Mouse (Mus musculus) liver, embryonic 14.5 days (tissue): ENCODE data around the gene Stxbp1. TPM values are rescaled to one million over a fixed set of nuclear protein-coding genes. Genes with fewer than 3 reads are reported as not detected.

Experiments used
- ATAC-seq: fragments of 200-750 bp; cut with Nextera tagmentation; 2 replicates; pipeline ENCODE4 v1.8.0; 2017; ENCODE audit warnings: moderate number of reproducible peaks, mild to moderate bottlenecking, moderate library complexity; ENCODE audit not compliant: insufficient read depth
- DNase-seq, 3 experiments: peaks; one replicate each; pipeline ENCODE4 v3.0.0-alpha.2; 2012 to 2013; ENCODE audit warnings: low read depth in 3 of 3, low spot score in 3 of 3
- H3K27ac ChIP-seq: fragments of 300-500 bp; sonication (generic); 2 replicates; pipeline ENCODE4 v1.5.1; 2014; ENCODE audit warnings: moderate library complexity, mild to moderate bottlenecking, control low read depth, inconsistent platforms
- H3K27me3 ChIP-seq: fragments of 300-500 bp; sonication (generic); 2 replicates; pipeline ENCODE4 v1.6.1; 2014; ENCODE audit warnings: mild to moderate bottlenecking, low read length, moderate library complexity; ENCODE audit not compliant: control insufficient read depth, insufficient read depth
- H3K36me3 ChIP-seq: fragments of 300-500 bp; sonication (generic); replicated peaks from 2 replicates; pipeline ENCODE4 v1.6.1; 2014; ENCODE audit warnings: low read depth; ENCODE audit not compliant: control insufficient read depth, insufficient read depth
- H3K4me1 ChIP-seq, 2 experiments: fragments of 200-500 bp in 1 of 2; fragments of 300-500 bp in 1 of 2; sonication (generic) in 1 of 2; replicated peaks; 2 replicates each; pipeline ENCODE4 v1.6.1; 2012 to 2014; ENCODE audit warnings: antibody characterized with exemption in 1 of 2, inconsistent platforms in 1 of 2, low read length in 1 of 2; ENCODE audit not compliant: control insufficient read depth in 2 of 2, insufficient read depth in 2 of 2
- H3K4me2 ChIP-seq: fragments of 300-500 bp; sonication (generic); 2 replicates; pipeline ENCODE4 v1.6.1; 2014; ENCODE audit warnings: low read depth, mild to moderate bottlenecking, control low read depth, moderate library complexity
- H3K4me3 ChIP-seq, 2 experiments: fragments of 200-500 bp in 1 of 2; fragments of 300-500 bp in 1 of 2; sonication (generic) in 1 of 2; 2 replicates each; pipeline ENCODE4 v1.5.1; 2012 to 2014; ENCODE audit warnings: low read depth in 2 of 2, low read length in 2 of 2, mild to moderate bottlenecking in 2 of 2, control low read depth in 1 of 2, inconsistent platforms in 1 of 2, moderate library complexity in 1 of 2; ENCODE audit not compliant: insufficient read depth in 1 of 2
- H3K9ac ChIP-seq: fragments of 300-500 bp; sonication (generic); replicated peaks from 2 replicates; pipeline ENCODE4 v1.6.1; 2014; ENCODE audit warnings: mild to moderate bottlenecking, control low read depth, moderate library complexity
- H3K9me3 ChIP-seq: fragments of 300-500 bp; sonication (generic); 2 replicates; pipeline ENCODE4 v1.6.1; 2016; ENCODE audit warnings: low read length, mixed read lengths; ENCODE audit not compliant: control insufficient read depth
- CTCF ChIP-seq: IDR thresholded peaks from 2 replicates; pipeline ENCODE4 v1.5.1; 2016; ENCODE audit warnings: antibody characterized with exemption, low read depth, control low read depth
- EP300 ChIP-seq: IDR thresholded peaks from 2 replicates; pipeline ENCODE4 v1.6.1; 2016; ENCODE audit warnings: antibody characterized with exemption, low read depth
- WGBS: fragments of 180-500 bp; shearing (Covaris S2); extraction: QIAGEN DNeasy Blood & Tissue Kit; methylation state at CpG from one replicate; pipeline ENCODE4 v1.1.7; 2014; ENCODE audit not compliant: insufficient replicate concordance; 5-methylcytosine and 5-hydroxymethylcytosine counted together
- polyA plus RNA-seq, 2 experiments: library from polyadenylated mRNA; depleted of rRNA in 1 of 2; stranded (reverse) in 1 of 2; unstranded in 1 of 2; fragments of >200 nt; fragmentation: Nextera tagmentation in 1 of 2; extraction: Ambion mirVana in 1 of 2; gene quantifications; 2 replicates each; pipeline versions ENCODE4 v1.2.1 to v1.2.3; 2012 to 2014

The Stxbp1 gene
- polyA plus RNA-seq (2012; rRNA removed) (1.4 and 2.1 TPM in 2 replicates), polyA plus RNA-seq (2014; fragmentation: Nextera tagmentation; extraction: Ambion mirVana) (2.3 and 2.6 TPM in 2 replicates)

GRCm38 (mm10) chr2:32846805-32847467, at the start of gene Stxbp1:
Gene Stxbp1, minus strand, starts transcription at chr2:32847245.
- Histone ChIP-seq H3K9ac (peak within 1 kb of the TSS; percentile 52; the same call in 1 of the 2 replicates), H3K4me3 (peak within 1 kb of the TSS; percentile 59 to 78), H3K9me3 (no peaks in the 10 kb centered on the region), H3K27ac (no peak within 1 kb of the TSS), H3K27me3 (peaks cover under 1% of the 10 kb centered on the region), H3K4me1 (no peaks in the 10 kb centered on the region; a peak in 2 of 4 replicates), H3K36me3 (no peaks in the 10 kb centered on the region), H3K4me2 (peak within 1 kb of the TSS; percentile 88)
- peak; percentile 69 to 76 (median 72) for DNase-seq
- no peak for TF ChIP-seq CTCF
- TF ChIP-seq EP300 = no peak
- under 1% methylated on average over 69 of the region's 78 CpGs for WGBS
- peak; percentile 95 for ATAC-seq

GRCm38 (mm10) chr2:32896507-32897147, 49.6 kb upstream of the Stxbp1 start:
- DNase-seq (no peak), ATAC-seq (no peak)
- H3K4me1 ChIP-seq = peaks cover 8 to 24% of the 10 kb centered on the region in 2 experiments
- H3K36me3 ChIP-seq = no peaks in the 10 kb centered on the region
- H3K4me3 ChIP-seq = no peak overlapping the region
- H3K27me3 ChIP-seq = no peaks in the 10 kb centered on the region
- H3K27ac ChIP-seq = no peak overlapping the region
- WGBS = 63% methylated on average over 10 of the region's 10 CpGs
- H3K4me2 ChIP-seq = no peak overlapping the region
- no peak overlapping the region for H3K9ac ChIP-seq
- no peak for TF ChIP-seq EP300
- TF ChIP-seq CTCF = no peak
- no peaks in the 10 kb centered on the region for H3K9me3 ChIP-seq

GRCm38 (mm10) chr2:32895606-32896106, 48.6 kb upstream of the Stxbp1 start:
- H3K27me3 ChIP-seq = no peaks in the 10 kb centered on the region
- TF ChIP-seq CTCF (no peak), EP300 (no peak)
- DNase-seq (no peak), ATAC-seq (no peak)
- H3K27ac ChIP-seq = no peak overlapping the region
- H3K4me3 ChIP-seq = no peak overlapping the region
- H3K4me2 ChIP-seq = no peak overlapping the region
- H3K9ac ChIP-seq = no peak overlapping the region
- no peaks in the 10 kb centered on the region for H3K36me3 ChIP-seq
- H3K4me1 ChIP-seq = peaks cover 13 to 33% of the 10 kb centered on the region in 2 experiments
- H3K9me3 ChIP-seq = no peaks in the 10 kb centered on the region
- 68% methylated on average over 8 of the region's 8 CpGs for WGBS

GRCm38 (mm10) chr2:32894097-32894496, 47.1 kb upstream of the Stxbp1 start:
- no peak overlapping the region for H3K27ac ChIP-seq

GRCm38 (mm10) chr2:32892490-32892889, 45.4 kb upstream of the Stxbp1 start:
- Histone ChIP-seq H3K9me3 (no peaks in the 10 kb centered on the region), H3K27ac (no peak overlapping the region), H3K36me3 (no peaks in the 10 kb centered on the region), H3K4me3 (no peak overlapping the region), H3K4me2 (no peak overlapping the region), H3K9ac (no peak overlapping the region), H3K27me3 (no peaks in the 10 kb centered on the region), H3K4me1 (peaks cover 13 to 39% of the 10 kb centered on the region in 2 experiments)
- WGBS = 19% methylated on average over 14 of the region's 14 CpGs
- ATAC-seq (peak; percentile 44; the same call in 1 of the 2 replicates), DNase-seq (no peak)
- TF ChIP-seq EP300 (no peak), CTCF (no peak)

More at GRCm38 (mm10) chr2:32894097-32894496, 47.1 kb upstream of the Stxbp1 start:
- WGBS = 14% methylated on average over 2 of the region's 2 CpGs
- H3K9me3 ChIP-seq = no peaks in the 10 kb centered on the region
- H3K27me3 ChIP-seq = no peaks in the 10 kb centered on the region
- peaks cover 13 to 35% of the 10 kb centered on the region in 2 experiments for H3K4me1 ChIP-seq
- ATAC-seq = no peak
- no peaks in the 10 kb centered on the region for H3K36me3 ChIP-seq
- H3K9ac ChIP-seq = no peak overlapping the region
- DNase-seq = no peak
- TF ChIP-seq CTCF = no peak
- TF ChIP-seq EP300 = no peak
- no peak overlapping the region for H3K4me3 ChIP-seq
- no peak overlapping the region for H3K4me2 ChIP-seq
